Mouse (Mus musculus) layer of hippocampus, postnatal 10 days (tissue): ENCODE data around the gene Dync1i2. TPM values are rescaled to one million over a fixed set of nuclear protein-coding genes. Genes with fewer than 3 reads are reported as not detected.
A peak's percentile ranks its signal among the peaks of the same experiment; 100 is the strongest.

ENCODE experiments used
- DNase-seq, 2 experiments: peaks; one replicate each; pipeline ENCODE4 v3.0.0; 2021; ENCODE audit warnings: low spot score in 2 of 2
- long read RNA-seq: library from polyadenylated mRNA; stranded (forward); transcript quantifications from one replicate; pipeline ENCODE4 v2.0.0, GENCODE M21; 2023
- total RNA-seq, 2 experiments: library from RNA; stranded (reverse); gene quantifications; 2 replicates each; pipeline ENCODE4 v1.2.3; 2021

Dync1i2 gene
- 100 to 1,000 TPM; 172 to 182 TPM for total RNA-seq
- long read RNA-seq, transcript Dync1i2-204 (16 exons, 2,466 nt), result minor isoform, 10 of 133 reads
- long read RNA-seq, transcript Dync1i2-202 (17 exons, 2,097 nt), result minor isoform, 25 of 133 reads
- long read RNA-seq, transcript Dync1i2-201 (16 exons, 2,631 nt), result minor isoform, 16 of 133 reads
- long read RNA-seq, transcript Dync1i2-207 (17 exons, 2,585 nt), result major isoform, 31 of 133 reads
- long read RNA-seq, partial matches to known transcripts, result 45 of 133 reads
- long read RNA-seq, other reads (novel, unspliced or antisense), result 5 of 133 reads

DNA sequence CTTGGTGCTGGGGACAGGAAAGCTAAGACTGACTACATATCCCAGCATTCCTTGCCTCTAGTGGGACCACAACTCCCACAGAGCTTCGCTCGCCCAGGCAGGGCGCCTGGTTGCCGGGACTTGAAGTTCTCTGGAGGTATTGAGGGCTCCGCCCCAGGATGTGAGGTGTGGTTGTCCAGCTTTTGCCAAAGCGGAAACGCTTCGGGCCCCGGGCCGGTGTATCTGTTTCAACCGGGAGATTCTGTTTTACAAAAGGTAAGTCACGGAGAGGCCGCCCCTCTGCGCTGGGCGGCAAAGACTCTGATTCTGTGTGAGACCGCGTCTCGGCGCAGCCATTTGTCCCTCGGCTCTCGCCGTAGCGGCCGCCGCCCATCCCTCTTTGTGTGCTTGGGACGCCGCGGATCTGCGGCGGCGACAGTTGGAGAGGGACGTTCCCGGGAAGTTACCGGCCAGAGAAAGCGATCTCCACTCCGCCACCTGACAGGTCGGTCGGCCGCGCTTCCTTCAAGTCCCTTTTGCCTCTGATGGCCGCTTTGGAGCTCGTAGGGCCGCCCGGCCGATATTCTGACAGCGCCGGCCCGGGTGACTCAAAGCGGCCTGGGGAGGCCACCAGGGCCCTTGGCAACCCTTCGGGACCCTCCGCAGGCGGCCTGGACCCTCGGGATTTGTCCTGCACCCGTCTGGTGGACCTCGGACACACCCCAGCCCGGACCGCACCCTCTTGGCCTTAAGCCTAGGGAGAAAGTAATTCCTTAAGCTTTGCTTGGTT lies at the start of gene Dync1i2:
Dync1i2 (plus strand) TSS at position 116 of the 769 bp plus-strand sequence.
- DNase-seq, result peak; percentile 86 to 92

- DNase-seq, result no peak
Measured at GRCm38 (mm10) chr2:71162831-71163621, 48.5 kb upstream of the Dync1i2 start.

DNA sequence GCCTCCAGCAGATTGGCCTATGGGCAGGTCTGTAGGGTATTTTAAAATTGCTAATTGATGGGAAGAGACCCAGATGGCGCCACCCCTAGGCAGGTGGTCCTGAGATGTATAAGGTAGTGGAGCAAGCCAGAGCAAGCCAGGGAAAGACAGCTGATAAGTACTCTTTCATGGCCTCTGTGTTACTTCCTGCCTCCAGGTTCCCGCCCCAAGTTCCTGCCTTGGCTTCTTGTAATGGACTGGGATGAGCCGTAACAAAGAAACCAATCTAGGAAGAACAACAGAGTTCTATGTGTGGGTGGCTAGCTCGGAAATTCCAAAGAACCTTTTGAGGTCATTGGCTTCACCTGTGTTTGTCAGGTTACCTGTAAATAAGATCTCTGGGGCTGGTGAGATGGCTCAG lies 44.3 kb upstream of the Dync1i2 start:
- no peak for DNase-seq

DNA sequence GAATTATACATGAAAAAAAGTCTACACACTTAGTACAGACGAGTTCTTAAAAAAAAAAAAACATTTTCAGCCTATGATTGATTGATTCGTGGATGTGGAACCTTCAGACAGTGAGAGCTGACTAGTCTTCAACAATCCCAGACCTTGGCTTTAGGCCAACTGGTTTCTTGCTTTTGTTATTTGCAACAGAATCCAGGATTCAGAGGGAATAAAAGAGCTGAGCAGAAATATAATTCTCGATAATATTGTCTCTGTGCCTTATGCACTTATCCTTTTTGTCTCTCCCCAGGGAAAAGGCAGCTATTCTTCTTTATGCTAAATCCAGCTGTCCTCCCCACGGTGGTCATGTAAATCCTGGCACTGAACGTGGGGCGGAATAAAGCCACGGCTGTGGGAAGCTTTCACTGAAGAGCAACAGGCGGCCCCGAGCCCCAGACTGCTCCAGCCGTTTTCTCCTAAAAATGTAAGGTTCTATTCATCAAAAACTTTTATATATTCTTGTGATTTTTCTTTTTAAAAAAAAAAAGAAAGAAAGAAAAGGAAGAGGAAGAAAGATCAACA lies 43.0 kb upstream of the Dync1i2 start:
- no peak for DNase-seq

DNA sequence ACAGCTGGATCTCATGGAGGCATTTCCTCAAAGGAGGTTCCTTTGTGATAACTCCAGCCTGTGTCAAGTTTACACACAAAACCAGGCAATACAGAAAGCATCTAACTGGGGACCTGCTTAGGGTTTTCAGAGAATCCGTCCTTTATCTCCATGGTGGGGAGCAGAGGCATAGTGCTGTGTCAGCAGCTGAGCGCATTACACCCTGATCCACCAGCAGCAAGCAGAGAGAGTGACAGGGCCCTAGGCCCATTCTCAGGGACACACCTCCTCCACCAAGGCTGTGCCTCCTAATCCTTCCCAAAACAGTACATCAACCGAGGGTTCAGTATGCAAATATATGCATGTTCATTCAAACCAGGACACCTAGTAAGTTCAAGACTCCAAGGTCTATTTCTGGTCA lies 38.5 kb upstream of the Dync1i2 start:
- DNase-seq, result no peak

- DNase-seq, result no peak
Measured at GRCm38 (mm10) chr2:71176329-71177249, 34.9 kb upstream of the Dync1i2 start.

DNA sequence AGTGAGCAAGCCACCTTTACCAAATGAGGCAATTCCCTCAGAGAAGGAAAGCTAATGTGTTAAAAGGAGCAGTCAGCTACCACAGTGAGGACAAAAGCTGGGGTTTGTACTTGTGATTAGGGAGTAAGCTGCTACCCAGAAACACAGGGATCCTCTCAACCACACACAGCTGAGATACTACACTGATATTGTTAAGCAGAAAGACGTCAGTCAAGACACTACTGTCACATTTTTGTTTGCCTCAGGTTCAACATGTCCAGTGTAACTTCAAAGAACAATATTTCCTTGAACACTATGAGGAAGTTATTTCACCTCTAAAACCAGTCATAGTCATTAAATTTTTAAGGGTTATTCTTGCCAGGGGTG lies 34.3 kb upstream of the Dync1i2 start:
- no peak for DNase-seq

- DNase-seq, result no peak
Measured at GRCm38 (mm10) chr2:71177760-71178159, 33.7 kb upstream of the Dync1i2 start.

DNA sequence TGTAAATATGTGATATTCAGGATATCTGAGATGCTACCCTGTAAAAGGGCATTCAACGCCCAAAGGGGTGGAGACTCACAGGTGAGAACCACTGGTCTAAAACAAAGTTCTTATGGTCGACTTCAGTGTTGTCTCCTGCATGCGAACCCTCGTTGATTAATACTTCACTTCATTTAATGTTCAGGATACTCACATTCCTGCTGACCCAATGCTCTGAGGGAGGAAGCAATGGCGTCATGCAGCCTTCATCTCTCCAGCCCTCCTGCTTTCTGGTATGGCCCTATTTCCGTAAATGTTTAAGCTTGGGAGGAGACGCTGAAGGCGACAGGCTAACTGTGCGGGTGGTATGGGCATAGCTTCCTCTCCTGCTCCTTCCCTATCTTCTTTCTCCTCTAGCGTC lies 31.8 kb upstream of the Dync1i2 start:
- DNase-seq, result no peak

DNA sequence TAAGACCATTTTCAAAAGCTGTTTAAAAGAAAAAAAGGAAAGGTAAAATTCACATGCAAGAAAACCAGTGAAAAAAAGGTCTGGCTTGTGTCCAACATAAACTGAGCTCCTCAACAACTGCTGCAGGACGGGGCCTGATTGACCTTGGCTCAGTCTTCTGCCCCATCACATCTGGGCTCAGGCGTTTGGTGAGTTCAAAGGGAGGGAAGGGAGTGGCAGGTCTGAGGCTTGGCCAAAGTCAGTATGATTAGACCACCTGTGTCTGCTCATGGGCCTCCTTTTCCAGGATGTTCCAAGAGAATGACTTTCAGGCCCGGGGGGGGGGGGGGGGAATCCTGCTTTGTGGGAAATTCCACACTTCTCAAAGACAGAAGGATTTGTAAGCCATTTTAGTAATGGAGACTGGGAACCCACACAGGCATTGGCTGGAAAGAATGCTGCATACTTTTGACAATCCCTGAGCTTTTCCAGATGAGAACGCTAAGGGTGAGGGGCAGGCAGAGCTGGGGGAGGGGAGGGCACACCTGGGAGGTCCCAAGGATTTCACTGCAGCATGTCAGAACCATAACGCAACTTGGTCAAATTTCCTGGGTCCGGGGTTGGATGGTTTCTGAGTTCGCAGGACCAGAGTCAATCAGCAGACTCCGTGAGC lies 30.8 kb upstream of the Dync1i2 start:
- no peak for DNase-seq

- no peak for DNase-seq
Measured at GRCm38 (mm10) chr2:71187950-71188349, 23.6 kb upstream of the Dync1i2 start.

DNA sequence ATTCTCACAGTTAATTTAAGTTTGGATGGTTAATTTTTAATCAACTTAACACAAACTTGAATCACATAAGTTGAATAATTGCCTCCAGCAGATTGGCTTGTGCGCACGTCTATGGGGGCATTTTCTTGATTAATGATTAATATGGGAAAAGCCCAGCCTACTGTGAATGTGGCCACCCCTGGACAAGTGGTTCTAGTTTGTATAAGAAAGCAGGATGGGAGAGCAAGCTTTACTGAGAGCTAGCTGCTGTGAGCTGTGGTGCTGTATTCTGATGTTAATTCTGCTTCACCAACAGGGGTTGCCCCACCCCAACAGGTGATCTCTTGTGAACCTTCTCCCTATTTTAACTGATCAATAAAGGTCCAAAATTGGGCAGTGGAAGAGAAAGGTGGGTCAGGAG lies 22.6 kb upstream of the Dync1i2 start:
- no peak for DNase-seq

GRCm38 (mm10) chr2:71191391-71192194 lies 19.9 kb upstream of the Dync1i2 start:
- no peak for DNase-seq

GRCm38 (mm10) chr2:71192195-71192807 lies 19.2 kb upstream of the Dync1i2 start:
- no peak for DNase-seq

GRCm38 (mm10) chr2:71194137-71194960 lies 17.2 kb upstream of the Dync1i2 start:
- no peak for DNase-seq

- DNase-seq, result no peak
Measured at GRCm38 (mm10) chr2:71196947-71197346, 14.6 kb upstream of the Dync1i2 start.

DNA sequence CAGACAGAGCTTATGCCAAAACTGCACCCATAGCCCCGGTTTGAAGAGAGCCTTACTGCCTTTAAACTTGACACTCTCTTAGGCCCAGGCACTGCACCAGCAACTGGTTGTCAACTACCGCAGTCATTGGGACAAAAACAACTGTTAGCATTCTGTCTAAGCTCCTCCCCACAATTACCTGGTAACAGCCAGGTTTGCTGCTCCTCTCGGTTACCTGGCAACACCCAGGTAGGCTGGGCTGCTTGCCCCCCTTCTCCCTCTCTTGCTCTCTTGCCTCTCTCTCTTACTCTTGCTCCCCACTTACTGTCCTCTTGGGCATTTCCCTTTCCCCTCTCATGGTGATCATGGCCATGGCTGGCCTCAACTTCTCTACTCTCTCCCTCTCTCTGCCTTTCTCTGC lies 12.6 kb upstream of the Dync1i2 start:
- DNase-seq, result no peak

DNA sequence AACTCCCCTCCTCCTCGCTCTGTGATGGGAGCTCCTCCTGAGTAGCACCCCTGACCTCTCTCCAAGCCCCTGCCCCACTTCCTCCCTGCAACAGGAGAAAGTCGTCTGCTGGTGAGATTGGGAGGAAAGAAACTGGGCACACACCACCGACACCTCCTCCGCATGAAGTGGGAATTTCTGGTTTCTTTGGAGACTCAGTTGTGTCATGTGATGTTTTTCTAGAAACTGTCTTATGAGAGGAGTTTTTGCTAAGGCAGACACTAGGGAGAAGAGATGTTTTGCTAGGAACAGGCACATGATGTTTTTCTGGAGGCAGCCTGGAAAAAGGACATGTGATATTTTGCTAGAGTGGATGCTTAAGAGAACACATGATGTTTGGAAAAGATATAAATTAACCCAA lies 11.0 kb upstream of the Dync1i2 start:
- no peak for DNase-seq
